Mouse (Mus musculus) MEL (cell line): ENCODE results near the gene Plch1. TPM values are rescaled to one million over a fixed set of nuclear protein-coding genes. Genes with fewer than 3 reads are reported as not detected.
A peak's percentile ranks its signal among the peaks of the same experiment; 100 is the strongest.

ENCODE experiments used
- DNase-seq: peaks from one replicate; pipeline ENCODE4 v3.0.0; 2011; ENCODE audit warnings: low read depth, low spot score
- H3K27ac ChIP-seq: 2 replicates; pipeline ENCODE4 v1.5.1; 2012; ENCODE audit warnings: low read depth, mild to moderate bottlenecking, control low read depth, low read length, moderate library complexity; ENCODE audit not compliant: control insufficient read depth
- H3K27me3 ChIP-seq, 2 experiments: fragments of 150-350 bp in 1 of 2; sonication (generic) in 1 of 2; 2 replicates each; pipeline ENCODE4 v1.6.1; 2012; ENCODE audit warnings: low read length in 2 of 2, mild to moderate bottlenecking in 2 of 2, improper control_type of control experiment in 1 of 2, moderate library complexity in 1 of 2; ENCODE audit not compliant: insufficient read depth in 2 of 2, control insufficient read depth in 1 of 2
- H3K36me3 ChIP-seq, 2 experiments: 2 replicates each; pipeline ENCODE4 v1.6.1; 2012 to 2014; ENCODE audit warnings: low read length in 2 of 2, improper control_type of control experiment in 1 of 2, inconsistent platforms in 1 of 2, mild to moderate bottlenecking in 1 of 2; ENCODE audit not compliant: insufficient read depth in 2 of 2, control insufficient read depth in 1 of 2
- H3K4me1 ChIP-seq, 2 experiments: fragments of 150-350 bp in 1 of 2; sonication (generic) in 1 of 2; 2 replicates each; pipeline ENCODE4 v1.6.1; 2012; ENCODE audit warnings: low read length in 2 of 2, improper control_type of control experiment in 1 of 2, mild to moderate bottlenecking in 1 of 2; ENCODE audit not compliant: insufficient read depth in 2 of 2, control insufficient read depth in 1 of 2
- H3K4me3 ChIP-seq, 2 experiments: fragments of 150-350 bp in 1 of 2; sonication (generic) in 1 of 2; 2 replicates each; pipeline ENCODE4 v1.5.1; 2012; ENCODE audit warnings: low read depth in 2 of 2, low read length in 2 of 2, mild to moderate bottlenecking in 2 of 2, moderate library complexity in 2 of 2, control low read depth in 1 of 2, improper control_type of control experiment in 1 of 2; ENCODE audit not compliant: control insufficient read depth in 1 of 2, insufficient read depth in 1 of 2
- H3K79me2 ChIP-seq: 2 replicates; pipeline ENCODE4 v1.6.1; 2012; ENCODE audit warnings: mild to moderate bottlenecking, low read length, moderate library complexity; ENCODE audit not compliant: control insufficient read depth, poor library complexity, insufficient read depth
- H3K9ac ChIP-seq: 2 replicates; pipeline ENCODE4 v1.6.1; 2012; ENCODE audit warnings: low read depth, mild to moderate bottlenecking, control low read depth, low read length, moderate library complexity; ENCODE audit not compliant: control insufficient read depth, poor library complexity, severe bottlenecking
- H3K9me3 ChIP-seq: fragments of 150-350 bp; sonication (generic); replicated peaks from 2 replicates; pipeline ENCODE4 v1.6.1; 2012; ENCODE audit warnings: mild to moderate bottlenecking, low read length, improper control_type of control experiment, moderate library complexity; ENCODE audit not compliant: insufficient read depth
- BHLHE40 ChIP-seq: IDR thresholded peaks from 2 replicates; pipeline ENCODE4 v1.6.1; 2012; ENCODE audit warnings: low read depth, mild to moderate bottlenecking, inconsistent platforms, low read length, improper control_type of control experiment, borderline replicate concordance
- CTCF ChIP-seq, 3 experiments: IDR thresholded peaks in 2 of 3; conservative IDR thresholded peaks in 1 of 3; 2 replicates each; pipeline ENCODE4 v1.5.1; 2011 to 2012; ENCODE audit warnings: low read length in 3 of 3, low read depth in 2 of 3, mild to moderate bottlenecking in 2 of 3, improper control_type of control experiment in 1 of 3, inconsistent platforms in 1 of 3, mixed read lengths in 1 of 3, moderate library complexity in 1 of 3; ENCODE audit not compliant: control insufficient read depth in 1 of 3, insufficient read depth in 1 of 3, poor library complexity in 1 of 3, severe bottlenecking in 1 of 3
- E2F4 ChIP-seq: IDR thresholded peaks from 2 replicates; pipeline ENCODE4 v1.6.1; 2011; ENCODE audit warnings: low read depth, low read length, improper control_type of control experiment, borderline replicate concordance
- ELF1 ChIP-seq: IDR thresholded peaks from 2 replicates; pipeline ENCODE4 v1.6.1; 2014; ENCODE audit warnings: low read depth, mild to moderate bottlenecking, inconsistent platforms, low read length, improper control_type of control experiment, moderate library complexity
- GATA1 ChIP-seq: IDR thresholded peaks from 2 replicates; pipeline ENCODE4 v1.6.1; 2011; ENCODE audit warnings: low read depth, low read length, improper control_type of control experiment
- MAFK ChIP-seq: IDR thresholded peaks from 2 replicates; pipeline ENCODE4 v1.6.1; 2011; ENCODE audit warnings: low read depth, mild to moderate bottlenecking, low read length, improper control_type of control experiment, borderline replicate concordance
- MAX ChIP-seq: IDR thresholded peaks from 2 replicates; pipeline ENCODE4 v1.6.1; 2011; ENCODE audit warnings: low read length, improper control_type of control experiment
- MAZ ChIP-seq: IDR thresholded peaks from 2 replicates; pipeline ENCODE4 v1.6.1; 2012; ENCODE audit warnings: low read depth, mild to moderate bottlenecking, inconsistent platforms, low read length, improper control_type of control experiment
- MXI1 ChIP-seq: IDR thresholded peaks from 2 replicates; pipeline ENCODE4 v1.6.1; 2011; ENCODE audit warnings: mild to moderate bottlenecking, low read depth, low read length, improper control_type of control experiment
- NELFE ChIP-seq: IDR thresholded peaks from 2 replicates; pipeline ENCODE4 v1.6.1; 2011; ENCODE audit warnings: low read depth, low read length, improper control_type of control experiment
- NRF1 ChIP-seq: IDR thresholded peaks from 2 replicates; pipeline ENCODE4 v1.6.1; 2014; ENCODE audit warnings: low read depth, mild to moderate bottlenecking, inconsistent platforms, low read length, improper control_type of control experiment, moderate library complexity; ENCODE audit not compliant: poor library complexity, insufficient read depth, severe bottlenecking
- POLR2A ChIP-seq, 2 experiments: IDR thresholded peaks; 2 replicates each; pipeline ENCODE4 v1.6.1; 2011 to 2012; ENCODE audit warnings: low read length in 2 of 2, mild to moderate bottlenecking in 2 of 2, control low read depth in 1 of 2, improper control_type of control experiment in 1 of 2, low read depth in 1 of 2, moderate library complexity in 1 of 2; ENCODE audit not compliant: control insufficient read depth in 1 of 2, insufficient read depth in 1 of 2, poor library complexity in 1 of 2
- POLR2AphosphoS5 ChIP-seq: IDR thresholded peaks from 2 replicates; pipeline ENCODE4 v1.6.1; 2012; ENCODE audit warnings: low read depth, borderline replicate concordance, mild to moderate bottlenecking, inconsistent platforms, low read length, moderate library complexity, mixed read lengths
- RAD21 ChIP-seq: IDR thresholded peaks from 2 replicates; pipeline ENCODE4 v1.6.1; 2011; ENCODE audit warnings: mild to moderate bottlenecking, low read depth, low read length, improper control_type of control experiment
- SIN3A ChIP-seq: IDR thresholded peaks from 2 replicates; pipeline ENCODE4 v1.6.1; 2012; ENCODE audit warnings: low read length, improper control_type of control experiment, inconsistent platforms
- TBP ChIP-seq: IDR thresholded peaks from 2 replicates; pipeline ENCODE4 v1.8.0; 2011; ENCODE audit warnings: low read depth, low read length, improper control_type of control experiment
- USF1 ChIP-seq: IDR thresholded peaks from 2 replicates; pipeline ENCODE4 v1.6.1; 2014; ENCODE audit warnings: low read depth, mild to moderate bottlenecking, inconsistent platforms, low read length, improper control_type of control experiment, moderate library complexity
- ZKSCAN1 ChIP-seq: IDR thresholded peaks from 2 replicates; pipeline ENCODE4 v1.6.1; 2012; ENCODE audit warnings: low read depth, mild to moderate bottlenecking, inconsistent platforms, low read length, improper control_type of control experiment, moderate library complexity
- polyA plus RNA-seq, 2 experiments: library from polyadenylated mRNA; stranded (reverse) in 1 of 2; unstranded in 1 of 2; fragments of >175 nt in 1 of 2; fragments of >200 nt in 1 of 2; gene quantifications; 2 replicates each; pipeline versions ENCODE4 v1.2.1 to v1.2.4; 2012; ENCODE audit warnings: low replicate concordance in 2 of 2, low read depth in 1 of 2; ENCODE audit not compliant: insufficient read length in 2 of 2, insufficient read depth in 1 of 2, missing spikeins in 1 of 2
- total RNA-seq: library from RNA; depleted of rRNA; stranded (reverse); fragments of 300-350 nt; gene quantifications from 2 replicates; pipeline ENCODE4 v1.2.3, GENCODE M21; 2012

Gene Plch1
- total and polyA plus RNA-seq, 3 experiments, result 0.01 to 0.23 TPM; not detected in 1

- H3K79me2 ChIP-seq, result no peaks in the 10 kb centered on the region
- no peak overlapping the region for H3K27ac ChIP-seq
- H3K9ac ChIP-seq, result no peak overlapping the region
- no peaks in the 10 kb centered on the region for H3K9me3 ChIP-seq
- H3K27me3 ChIP-seq, result peaks cover 0 to 1% of the 10 kb centered on the region in 2 experiments; a peak in 1 of 4 replicates
- TF ChIP-seq ZKSCAN1 (no peak), USF1 (no peak), NELFE (no peak), SIN3A (no peak), POLR2AphosphoS5 (no peak), MAX (no peak), ELF1 (no peak), E2F4 (no peak), TBP (no peak), MAZ (no peak), GATA1 (no peak), POLR2A (IDR thresholded peaks at IDR 0.05; ENCODE audit: control insufficient read depth in 1 of 2, insufficient read depth in 1 of 2, low read depth in 1 of 2, low read length in 2 of 2, poor library complexity in 1 of 2) (no peak), RAD21 (no peak), MXI1 (no peak), MAFK (no peak)
- H3K36me3 ChIP-seq, result no peaks in the 10 kb centered on the region
- H3K4me3 ChIP-seq, result no peak overlapping the region
- DNase-seq, result no peak
- H3K4me1 ChIP-seq, result no peaks in the 10 kb centered on the region
Observed at GRCm38 (mm10) chr3:63895786-63896185, 3.5 kb downstream of the Plch1 start.

GRCm38 (mm10) chr3:63893677-63894076 lies 5.6 kb downstream of the Plch1 start:
- no peaks in the 10 kb centered on the region for H3K79me2 ChIP-seq
- no peaks in the 10 kb centered on the region for H3K36me3 ChIP-seq
- no peak for TF ChIP-seq MAFK
- no peak for TF ChIP-seq NRF1
- no peak for TF ChIP-seq MAX
- TF ChIP-seq POLR2A (IDR thresholded peaks at IDR 0.05; ENCODE audit: control insufficient read depth in 1 of 2, insufficient read depth in 1 of 2, low read depth in 1 of 2, low read length in 2 of 2, poor library complexity in 1 of 2), result no peak
- TF ChIP-seq BHLHE40, result no peak
- no peak for TF ChIP-seq POLR2AphosphoS5
- TF ChIP-seq CTCF (IDR thresholded peaks at IDR 0.05 in 2 of 3, conservative IDR thresholded peaks at IDR 0.05 in 1 of 3; ENCODE audit: control insufficient read depth in 1 of 3, insufficient read depth in 1 of 3, low read depth in 2 of 3, low read length in 3 of 3, poor library complexity in 1 of 3, severe bottlenecking in 1 of 3), result no peak
- no peak for TF ChIP-seq E2F4
- TF ChIP-seq SIN3A, result no peak
- TF ChIP-seq, all 39 proteins: peak for 0
- H3K27me3 ChIP-seq, result peaks cover 0 to 1% of the 10 kb centered on the region in 2 experiments; a peak in 1 of 4 replicates
- no peaks in the 10 kb centered on the region for H3K4me1 ChIP-seq
- H3K9me3 ChIP-seq, result no peaks in the 10 kb centered on the region
- H3K27ac ChIP-seq, result no peak overlapping the region
- peak; percentile 6 for DNase-seq
- no peak overlapping the region for H3K4me3 ChIP-seq
- H3K9ac ChIP-seq, result no peak overlapping the region
